ENCODE assay signal across 13 mouse cellular contexts in genomic region chr1:125702326-125702725, GRCm38 (mm10). TPM values are rescaled to one million over a fixed set of nuclear protein-coding genes. Genes with fewer than 3 reads are reported as not detected.
DNase-seq lines count a peak whose midpoint lies in the region; ATAC-seq and TF ChIP-seq lines count a peak whose summit lies in the region.
"Had no signal": no experiment of that assay in that cellular context is flagged by ENCODE, and none has a peak within 500 bp of the region (broad histone marks: within the 10 kb centered on the region; RNA-seq: fewer than 3 reads in every experiment).

No protein-coding gene starts in this region.

- H3K36me3 ChIP-seq in kidney, adult 2 months (ENCODE audit: control insufficient read depth, insufficient read depth, low read length), result no peaks in the 10 kb centered on the region
- H3K36me3 ChIP-seq in heart, embryonic 14.5 days (ENCODE audit: control insufficient read depth, insufficient read depth, low read length), result no peaks in the 10 kb centered on the region
- H3K36me3 ChIP-seq in hindbrain, embryonic 10.5 days, result no peaks in the 10 kb centered on the region
- H3K36me3 ChIP-seq: embryonic facial prominence, embryonic 15.5 days; limb, embryonic 15.5 days had no signal

- no peak for TF ChIP-seq POLR2A in kidney, adult 2 months (IDR thresholded peaks at IDR 0.05; ENCODE audit: low read depth, low read length)

- H3K9ac ChIP-seq in heart, embryonic 14.5 days (ENCODE audit: low read length), result no peak overlapping the region; the same call in 1 of the 2 replicates
- H3K9ac ChIP-seq: embryonic facial prominence, embryonic 15.5 days; limb, embryonic 15.5 days had no signal

- H3K9me3 ChIP-seq in heart, embryonic 14.5 days (ENCODE audit: control insufficient read depth, low read length), result no peaks in the 10 kb centered on the region
- no peaks in the 10 kb centered on the region for H3K9me3 ChIP-seq in hindbrain, embryonic 10.5 days
- H3K9me3 ChIP-seq: embryonic facial prominence, embryonic 15.5 days; limb, embryonic 15.5 days had no signal

- no peak overlapping the region for H3K27ac ChIP-seq in kidney, adult 2 months (ENCODE audit: insufficient read depth, low read depth, low read length)
- H3K27ac ChIP-seq in heart, embryonic 14.5 days (replicated peaks in 1 of 2; ENCODE audit: control insufficient read depth in 1 of 2, insufficient read depth in 1 of 2, low read depth in 2 of 2, low read length in 2 of 2), result peak overlapping the region; percentile 66 to 67
- no peak overlapping the region for H3K27ac ChIP-seq in hindbrain, embryonic 10.5 days
- H3K27ac ChIP-seq: embryonic facial prominence, embryonic 15.5 days; left cerebral cortex, adult 2 months; limb, embryonic 15.5 days had no signal

- no peaks in the 10 kb centered on the region for H3K4me1 ChIP-seq in kidney, adult 2 months (ENCODE audit: control insufficient read depth, insufficient read depth, low read length)
- peaks cover 9 to 13% of the 10 kb centered on the region in 2 experiments for H3K4me1 ChIP-seq in heart, embryonic 14.5 days (ENCODE audit: control insufficient read depth in 2 of 2, insufficient read depth in 2 of 2, low read length in 2 of 2)
- no peaks in the 10 kb centered on the region for H3K4me1 ChIP-seq in hindbrain, embryonic 10.5 days (replicated peaks)
- H3K4me1 ChIP-seq: embryonic facial prominence, embryonic 15.5 days; limb, embryonic 15.5 days had no signal

- DNase-seq in kidney, adult 2 months, result peak; percentile 16
- DNase-seq in kidney, postnatal 14 days, result no peak
- DNase-seq in ovary, adult 18-20 months (ENCODE audit: low spot score), result peak; percentile 50
- no peak for DNase-seq in ovary, postnatal 10 days (ENCODE audit: low spot score)
- DNase-seq in embryo, embryonic 10 days (ENCODE audit: low spot score), result no peak
- DNase-seq in hindbrain, embryonic 10.5 days (ENCODE audit: low spot score), result no peak
- DNase-seq: cerebellum, adult 11 months; gastrocnemius, postnatal 36 days had no signal

- H3K27me3 ChIP-seq in kidney, adult 2 months (replicated peaks; ENCODE audit: control insufficient read depth, insufficient read depth, low read length), result no peaks in the 10 kb centered on the region
- H3K27me3 ChIP-seq in heart, embryonic 14.5 days (ENCODE audit: control insufficient read depth, insufficient read depth, low read length), result no peaks in the 10 kb centered on the region
- no peaks in the 10 kb centered on the region for H3K27me3 ChIP-seq in hindbrain, embryonic 10.5 days (ENCODE audit: insufficient read depth, poor library complexity, severe bottlenecking)
- H3K27me3 ChIP-seq: embryonic facial prominence, embryonic 15.5 days; limb, embryonic 15.5 days had no signal

- ATAC-seq in heart, embryonic 14.5 days (ENCODE audit: insufficient number of reproducible peaks, insufficient read depth, low FRiP score, low read depth), result no peak

- H3K4me3 ChIP-seq in kidney, adult 2 months (ENCODE audit: insufficient read depth, low read depth, low read length), result no peak overlapping the region
- no peak overlapping the region for H3K4me3 ChIP-seq in heart, embryonic 14.5 days (ENCODE audit: control insufficient read depth in 1 of 2, insufficient read depth in 1 of 2, low read depth in 1 of 2, low read length in 2 of 2)
- H3K4me3 ChIP-seq in hindbrain, embryonic 10.5 days, result no peak overlapping the region
- H3K4me3 ChIP-seq: embryonic facial prominence, embryonic 15.5 days; left cerebral cortex, adult 2 months; limb, embryonic 15.5 days; myocyte had no signal

- 81% methylated on average over 8 of the region's 8 CpGs for WGBS in kidney, adult 2 months
- 31% methylated on average over 8 of the region's 8 CpGs for WGBS in heart, embryonic 14.5 days
- 87% methylated on average over 8 of the region's 8 CpGs for WGBS in hindbrain, embryonic 10.5 days

- H3K4me2 ChIP-seq in heart, embryonic 14.5 days (ENCODE audit: low read length), result peak overlapping the region; percentile 41
- H3K4me2 ChIP-seq: embryonic facial prominence, embryonic 15.5 days; limb, embryonic 15.5 days had no signal

- TF ChIP-seq CTCF in kidney, adult 2 months (conservative IDR thresholded peaks at IDR 0.05; ENCODE audit: insufficient read depth, insufficient read length, low read depth, low read length), result no peak

RNA-seq across cellular contexts. Expression of gene Gpr39, which starts 25.5 kb away (rescaled TPM):
- polyA plus RNA-seq in kidney, adult 2 months (2012; rRNA removed), result 3.2 and 4.0 TPM in 2 replicates
- polyA plus RNA-seq in heart, embryonic 14.5 days (2014; fragmentation: Nextera tagmentation; extraction: Ambion mirVana), result 1.2 and 1.6 TPM in 2 replicates
- 0.20 TPM in 1 of 2 replicates, not detected in the other for polyA plus RNA-seq in hindbrain, embryonic 10.5 days (2016; fragmentation: Nextera tagmentation; extraction: Ambion mirVana)

Comparison
In these comparisons a context has a peak if more than half of its experiments do, and no peak if none do; other contexts are left out.
1. DNase-seq: peak in kidney, adult 2 months (single experiment) and ovary, adult 18-20 months (single experiment); none in kidney, postnatal 14 days (single experiment), ovary, postnatal 10 days (single experiment), embryo, embryonic 10 days (single experiment) and hindbrain, embryonic 10.5 days (single experiment).
2. H3K27ac ChIP-seq: peak in heart, embryonic 14.5 days (2 of 2); none in kidney, adult 2 months (single experiment) and hindbrain, embryonic 10.5 days (single experiment).